Mouse (Mus musculus) stomach, embryonic 16.5 days (tissue): ENCODE data around the gene Ikzf3. TPM values are rescaled to one million over a fixed set of nuclear protein-coding genes. Genes with fewer than 3 reads are reported as not detected.

Experiments used
- ATAC-seq: fragments of 200-750 bp; cut with Nextera tagmentation; 2 replicates; pipeline ENCODE4 v1.8.0; 2017; ENCODE audit warnings: moderate number of reproducible peaks, moderate TSS enrichment; ENCODE audit not compliant: insufficient read depth, low FRiP score
- H3K27ac ChIP-seq: fragments of 300-500 bp; sonication (generic); 2 replicates; pipeline ENCODE4 v1.5.1; 2014; ENCODE audit warnings: low read length
- H3K27me3 ChIP-seq: fragments of 300-500 bp; sonication (generic); 2 replicates; pipeline ENCODE4 v1.6.1; 2014; ENCODE audit warnings: low read length, control low read depth, mixed read lengths; ENCODE audit not compliant: control insufficient read depth, insufficient read depth
- H3K36me3 ChIP-seq: fragments of 300-500 bp; sonication (generic); 2 replicates; pipeline ENCODE4 v1.6.1; 2014; ENCODE audit warnings: low read length; ENCODE audit not compliant: control insufficient read depth, insufficient read depth
- H3K4me1 ChIP-seq: fragments of 300-500 bp; sonication (generic); 2 replicates; pipeline ENCODE4 v1.6.1; 2014; ENCODE audit warnings: low read length, control low read depth, mixed read lengths; ENCODE audit not compliant: control insufficient read depth, insufficient read depth
- H3K4me2 ChIP-seq: fragments of 300-500 bp; sonication (generic); 2 replicates; pipeline ENCODE4 v1.6.1; 2014; ENCODE audit warnings: low read depth, low read length, mixed read lengths
- H3K4me3 ChIP-seq: fragments of 300-500 bp; sonication (generic); replicated peaks from 2 replicates; pipeline ENCODE4 v1.5.1; 2014; ENCODE audit warnings: mild to moderate bottlenecking, low read length
- H3K9ac ChIP-seq: fragments of 300-500 bp; sonication (generic); 2 replicates; pipeline ENCODE4 v1.6.1; 2014; ENCODE audit warnings: low read length
- H3K9me3 ChIP-seq: fragments of 300-500 bp; sonication (generic); replicated peaks from 2 replicates; pipeline ENCODE4 v1.6.1; 2016; ENCODE audit warnings: low read length, control low read depth; ENCODE audit not compliant: control insufficient read depth
- WGBS: fragments of 180-500 bp; shearing (Covaris S2); extraction: QIAGEN DNeasy Blood & Tissue Kit; methylation state at CpG from one replicate; pipeline ENCODE4 v1.1.7; 2014; 5-methylcytosine and 5-hydroxymethylcytosine counted together
- polyA plus RNA-seq: library from polyadenylated mRNA; unstranded; fragments of >200 nt; fragmentation: Nextera tagmentation; extraction: Ambion mirVana; gene quantifications from 2 replicates; pipeline ENCODE4 v1.2.1, GENCODE M21; 2015

The Ikzf3 gene
- polyA plus RNA-seq, 1 experiment from 2014 or later, result 0.54 TPM

- Histone ChIP-seq H3K27me3 (peaks cover 6% of the 10 kb centered on the region), H3K9me3 (no peaks in the 10 kb centered on the region), H3K36me3 (no peaks in the 10 kb centered on the region; the same call in 1 of the 2 replicates), H3K4me2 (no peak overlapping the region), H3K27ac (no peak overlapping the region), H3K4me1 (no peaks in the 10 kb centered on the region), H3K9ac (no peak overlapping the region), H3K4me3 (no peak overlapping the region)
- 19% methylated on average over 11 of the region's 11 CpGs for WGBS
- ATAC-seq, result no peak
These were observed 86.6 kb downstream of the Ikzf3 start for GRCm38 (mm10) chr11:98459071-98459741.

DNA sequence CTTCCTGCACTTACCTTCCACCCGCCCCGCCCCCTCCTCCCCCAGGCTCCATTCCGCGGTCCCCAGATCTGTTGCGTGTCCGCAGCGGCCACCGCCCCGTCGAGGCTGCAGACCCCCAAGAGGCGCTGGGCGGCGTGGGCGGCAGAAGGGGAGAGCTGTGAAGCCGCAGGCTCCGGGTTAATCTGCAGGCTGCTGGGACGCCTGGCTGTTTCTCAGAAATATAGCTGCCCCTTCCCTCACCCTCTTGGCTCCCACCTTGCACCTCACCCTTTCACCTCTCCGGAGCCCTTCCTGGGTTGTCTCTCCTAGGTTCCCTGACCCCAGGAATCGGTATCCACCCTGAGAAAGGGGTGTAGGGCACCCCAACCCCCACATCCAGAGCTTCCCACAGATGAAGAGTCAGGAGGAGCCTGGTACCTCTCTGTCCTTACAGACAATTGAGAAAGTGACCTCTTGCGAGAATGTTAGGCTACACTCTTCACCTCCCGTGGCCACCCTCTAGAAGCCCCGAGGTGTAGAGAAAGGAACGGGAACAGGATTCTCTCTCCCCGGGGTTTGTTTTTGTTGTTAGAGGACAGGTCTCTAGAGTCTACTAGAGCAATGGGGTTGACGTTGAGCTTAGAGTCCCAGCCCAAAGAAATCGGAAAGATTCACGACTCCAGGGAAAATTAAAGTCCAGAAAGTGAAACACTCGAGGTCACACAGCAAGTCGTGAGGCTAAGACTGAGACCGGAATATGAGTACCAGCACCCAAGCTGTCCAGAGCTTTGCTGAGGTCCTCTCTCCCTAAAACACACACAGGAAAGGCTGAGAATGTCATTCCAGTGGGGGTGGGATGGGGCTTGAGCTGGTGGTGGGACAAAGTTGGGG is 87.5 kb downstream of the Ikzf3 start:
- H3K27ac ChIP-seq, result no peak overlapping the region
- H3K4me3 ChIP-seq, result peak overlapping the region; percentile 66
- H3K4me1 ChIP-seq, result no peaks in the 10 kb centered on the region
- H3K27me3 ChIP-seq, result peaks cover 6% of the 10 kb centered on the region
- peak overlapping the region; percentile 75 for H3K9ac ChIP-seq
- no peaks in the 10 kb centered on the region for H3K9me3 ChIP-seq
- peaks cover 1% of the 10 kb centered on the region; the same call in 1 of the 2 replicates for H3K36me3 ChIP-seq
- H3K4me2 ChIP-seq, result peak overlapping the region; percentile 88
- ATAC-seq, result no peak
- 3% methylated on average over 29 of the region's 30 CpGs for WGBS

DNA sequence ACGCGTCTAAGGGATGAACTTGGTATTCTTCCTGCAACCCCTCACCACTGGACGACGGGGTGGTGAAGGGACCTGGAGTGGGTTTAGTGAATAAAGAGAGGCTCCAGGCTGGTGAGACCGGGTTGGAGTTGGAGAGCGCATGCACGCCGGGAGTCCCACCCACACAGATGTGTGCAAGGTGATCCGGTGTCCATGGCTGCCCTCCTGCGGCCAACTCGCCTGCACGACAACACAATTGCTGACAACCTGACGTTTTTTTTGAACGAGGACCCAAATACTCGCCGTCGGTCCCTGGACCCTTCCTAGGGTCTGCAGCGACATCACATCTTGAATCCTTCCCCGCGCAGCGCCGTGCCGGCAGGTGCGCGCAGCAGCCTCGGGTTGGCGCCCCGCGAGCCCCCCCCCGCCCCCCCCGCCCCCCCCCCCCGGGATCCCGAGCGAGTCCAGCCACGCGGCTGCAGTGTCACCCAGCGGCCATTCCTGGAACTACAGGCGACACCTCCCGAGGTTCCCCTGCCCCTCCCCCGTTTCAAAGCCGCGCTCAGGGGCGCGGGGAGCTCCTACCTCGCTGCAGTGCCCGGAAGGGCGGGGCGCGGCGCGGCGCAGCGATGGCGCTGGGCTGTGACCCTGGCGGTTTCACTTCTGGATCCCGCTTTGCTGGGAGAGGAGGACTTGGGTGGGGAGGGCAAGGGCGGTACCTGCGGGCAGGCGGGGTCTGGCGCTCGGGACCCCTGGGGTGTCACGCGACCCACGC is 88.3 kb downstream of the Ikzf3 start:
- Histone ChIP-seq H3K4me1 (no peaks in the 10 kb centered on the region), H3K9me3 (no peaks in the 10 kb centered on the region), H3K4me2 (peak overlapping the region; percentile 88), H3K9ac (peak overlapping the region; percentile 75), H3K36me3 (peaks cover 3% of the 10 kb centered on the region; the same call in 1 of the 2 replicates), H3K27ac (peak overlapping the region; percentile 75; the same call in 1 of the 2 replicates), H3K27me3 (peaks cover 6% of the 10 kb centered on the region), H3K4me3 (peak overlapping the region; percentile 66)
- WGBS, result under 1% methylated on average over 57 of the region's 64 CpGs
- ATAC-seq, result peak; percentile 81

GRCm38 (mm10) chr11:98456945-98457344 is 88.9 kb downstream of the Ikzf3 start:
- H3K27me3 ChIP-seq, result peaks cover 6% of the 10 kb centered on the region
- H3K27ac ChIP-seq, result peak overlapping the region; percentile 75; the same call in 1 of the 2 replicates
- H3K9me3 ChIP-seq, result no peaks in the 10 kb centered on the region
- WGBS, result 17% methylated on average over 9 of the region's 9 CpGs
- peak; percentile 2; the same call in 1 of the 2 replicates for ATAC-seq
- H3K9ac ChIP-seq, result peak overlapping the region; percentile 75
- H3K4me1 ChIP-seq, result no peaks in the 10 kb centered on the region
- H3K36me3 ChIP-seq, result peaks cover 3% of the 10 kb centered on the region; the same call in 1 of the 2 replicates
- peak overlapping the region; percentile 66 for H3K4me3 ChIP-seq
- peak overlapping the region; percentile 88 for H3K4me2 ChIP-seq

DNA sequence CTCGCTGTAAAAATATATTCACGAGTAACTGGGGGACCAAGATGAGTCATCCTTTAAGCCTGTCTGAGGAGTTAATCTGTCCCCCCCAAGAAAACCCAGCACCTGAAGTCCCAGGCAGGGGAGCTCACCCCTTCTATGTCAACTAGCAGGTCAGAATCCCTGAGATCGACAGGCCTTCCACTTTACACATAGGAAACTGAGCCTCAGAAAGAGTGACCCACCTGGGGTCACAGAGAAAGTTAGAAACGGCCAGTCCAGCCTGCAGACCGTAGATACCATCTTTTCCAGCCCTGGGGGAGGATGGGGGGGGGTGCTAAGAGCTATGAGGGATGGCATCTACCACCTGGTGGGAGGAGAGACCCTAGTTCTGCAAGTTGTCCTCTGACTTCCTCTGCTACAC is 89.3 kb downstream of the Ikzf3 start:
- no peaks in the 10 kb centered on the region for H3K9me3 ChIP-seq
- H3K4me2 ChIP-seq, result no peak overlapping the region
- no peak for ATAC-seq
- H3K36me3 ChIP-seq, result peaks cover 3% of the 10 kb centered on the region; the same call in 1 of the 2 replicates
- no peaks in the 10 kb centered on the region for H3K4me1 ChIP-seq
- no peak overlapping the region for H3K9ac ChIP-seq
- 63% methylated on average over 5 of the region's 5 CpGs for whole genome bisulfite sequencing
- peaks cover 6% of the 10 kb centered on the region for H3K27me3 ChIP-seq
- no peak overlapping the region for H3K4me3 ChIP-seq
- no peak overlapping the region for H3K27ac ChIP-seq

- Histone ChIP-seq H3K36me3 (peaks cover 3% of the 10 kb centered on the region; the same call in 1 of the 2 replicates), H3K4me2 (no peak overlapping the region), H3K4me1 (no peaks in the 10 kb centered on the region), H3K4me3 (no peak overlapping the region), H3K27ac (no peak overlapping the region), H3K9me3 (no peaks in the 10 kb centered on the region), H3K9ac (no peak overlapping the region), H3K27me3 (peaks cover 6% of the 10 kb centered on the region)
- ATAC-seq, result no peak
- WGBS, result 76% methylated on average over 4 of the region's 4 CpGs
These were observed 90.3 kb downstream of the Ikzf3 start for GRCm38 (mm10) chr11:98455484-98455883.

GRCm38 (mm10) chr11:98449921-98450771 is 95.7 kb downstream of the Ikzf3 start:
- Histone ChIP-seq H3K27me3 (peaks cover 7% of the 10 kb centered on the region; the same call in 1 of the 2 replicates), H3K4me3 (no peak overlapping the region), H3K27ac (no peak overlapping the region), H3K4me1 (peaks cover 27% of the 10 kb centered on the region), H3K9me3 (no peaks in the 10 kb centered on the region), H3K36me3 (peaks cover 3% of the 10 kb centered on the region; the same call in 1 of the 2 replicates), H3K9ac (no peak overlapping the region; the same call in 1 of the 2 replicates), H3K4me2 (peak overlapping the region; percentile 54; the same call in 1 of the 2 replicates)
- 72% methylated on average over 20 of the region's 20 CpGs for WGBS
- no peak for ATAC-seq

GRCm38 (mm10) chr11:98449419-98449818 is 96.4 kb downstream of the Ikzf3 start:
- H3K27ac ChIP-seq, result no peak overlapping the region; the same call in 1 of the 2 replicates
- 0 out of 2 replicates have a peak overlapping the region, but pooled peaks have one; percentile 50 for H3K9ac ChIP-seq
- H3K27me3 ChIP-seq, result peaks cover 7% of the 10 kb centered on the region; the same call in 1 of the 2 replicates
- H3K4me3 ChIP-seq, result peak overlapping the region; percentile 51
- 65% methylated on average over 3 of the region's 3 CpGs for WGBS
- H3K4me2 ChIP-seq, result peak overlapping the region; percentile 54
- ATAC-seq, result no peak
- H3K4me1 ChIP-seq, result peaks cover 27% of the 10 kb centered on the region
- H3K9me3 ChIP-seq, result no peaks in the 10 kb centered on the region
- H3K36me3 ChIP-seq, result 0 out of 2 replicates have a peak, but pooled peaks cover 3% of the 10 kb centered on the region
